Mouse (Mus musculus) bone marrow, adult 2 months (tissue): Measurements from ENCODE around the gene Apobec1.

Source experiments
- CTCF ChIP-seq: fragments of 200-500 bp; IDR thresholded peaks from 2 replicates; pipeline ENCODE4 v1.5.1; 2011; ENCODE audit warnings: low read length, control low read depth; ENCODE audit not compliant: control insufficient read depth, insufficient read depth
- POLR2A ChIP-seq: fragments of 200-500 bp; IDR thresholded peaks from 2 replicates; pipeline ENCODE4 v1.6.1; 2011; ENCODE audit warnings: low read depth, mild to moderate bottlenecking, control low read depth, low read length, borderline replicate concordance; ENCODE audit not compliant: control insufficient read depth

DNA sequence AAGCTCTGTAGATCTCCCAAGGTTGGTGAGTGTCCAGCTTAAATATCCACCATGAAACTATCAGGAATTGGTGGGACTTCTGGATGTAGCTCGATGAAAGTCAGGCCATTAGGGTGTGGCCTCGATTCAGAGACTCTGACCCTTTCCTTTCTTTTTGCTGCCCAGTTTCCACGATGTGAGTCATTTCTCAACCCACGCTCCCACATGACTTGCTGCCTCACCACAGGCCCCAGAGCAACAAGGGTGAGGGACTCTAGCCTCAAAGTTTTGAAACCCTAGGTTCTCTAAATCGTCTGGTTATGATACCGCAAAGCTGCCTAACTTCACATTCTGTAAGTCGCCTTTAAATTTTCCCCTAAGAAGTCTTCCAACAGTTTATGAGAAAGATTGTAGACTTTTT is 33.1 kb upstream of the Apobec1 start:
- TF ChIP-seq CTCF (no peak), POLR2A (no peak)
